Mouse (Mus musculus) liver, postnatal 0 days (tissue): ENCODE measurements around the gene Gstcd. TPM values are rescaled to one million over a fixed set of nuclear protein-coding genes. Genes with fewer than 3 reads are reported as not detected.

Experiments
- ATAC-seq: fragments of 200-750 bp; cut with Nextera tagmentation; 2 replicates; pipeline ENCODE4 v1.8.0; 2017; ENCODE audit warnings: mild to moderate bottlenecking, moderate library complexity
- DNase-seq: peaks from one replicate; pipeline ENCODE4 v3.0.0-alpha.2; 2016
- H3K27ac ChIP-seq: fragments of 300-500 bp; sonication (generic); 2 replicates; pipeline ENCODE4 v1.5.1; 2014; ENCODE audit warnings: antibody characterized with exemption, moderate library complexity, mild to moderate bottlenecking, low read depth
- H3K27me3 ChIP-seq: fragments of 300-500 bp; sonication (generic); 2 replicates; pipeline ENCODE4 v1.6.1; 2014; ENCODE audit warnings: low read length, control low read depth, mixed read lengths; ENCODE audit not compliant: insufficient read depth
- H3K36me3 ChIP-seq: fragments of 300-500 bp; sonication (generic); replicated peaks from 2 replicates; pipeline ENCODE4 v1.6.1; 2014; ENCODE audit warnings: mild to moderate bottlenecking, control low read depth, low read length, moderate library complexity, mixed read lengths; ENCODE audit not compliant: insufficient read depth
- H3K4me1 ChIP-seq: fragments of 300-500 bp; sonication (generic); 2 replicates; pipeline ENCODE4 v1.6.1; 2014; ENCODE audit warnings: antibody characterized with exemption, mild to moderate bottlenecking, control low read depth; ENCODE audit not compliant: insufficient read depth
- H3K4me2 ChIP-seq: fragments of 300-500 bp; sonication (generic); 2 replicates; pipeline ENCODE4 v1.6.1; 2014; ENCODE audit warnings: low read depth, mild to moderate bottlenecking, low read length, moderate library complexity, mixed read lengths
- H3K4me3 ChIP-seq: fragments of 300-500 bp; sonication (generic); 2 replicates; pipeline ENCODE4 v1.5.1; 2014; ENCODE audit warnings: low read depth, low read length
- H3K9ac ChIP-seq: fragments of 300-500 bp; sonication (generic); replicated peaks from 2 replicates; pipeline ENCODE4 v1.6.1; 2014; ENCODE audit warnings: mild to moderate bottlenecking, moderate library complexity
- H3K9me3 ChIP-seq: fragments of 300-500 bp; sonication (generic); 2 replicates; pipeline ENCODE4 v1.6.1; 2016; ENCODE audit warnings: mild to moderate bottlenecking, control low read depth, low read length, mixed read lengths
- CTCF ChIP-seq: sonication (generic); IDR thresholded peaks from 2 replicates; pipeline ENCODE4 v1.5.1; 2016; ENCODE audit warnings: antibody characterized with exemption, low read depth
- EP300 ChIP-seq: IDR thresholded peaks from 2 replicates; pipeline ENCODE4 v1.6.1; 2016; ENCODE audit warnings: antibody characterized with exemption, low read depth, mild to moderate bottlenecking
- WGBS: fragments of 180-500 bp; shearing (Covaris S2); extraction: QIAGEN DNeasy Blood & Tissue Kit; methylation state at CpG from one replicate; pipeline ENCODE4 v1.1.7; 2014; ENCODE audit not compliant: insufficient replicate concordance; 5-methylcytosine and 5-hydroxymethylcytosine counted together
- polyA plus RNA-seq: library from polyadenylated mRNA; unstranded; fragments of >200 nt; fragmentation: Nextera tagmentation; extraction: Ambion mirVana; gene quantifications from 2 replicates; pipeline ENCODE4 v1.2.1, GENCODE M21; 2015

Gstcd gene
- polyA plus RNA-seq, 1 experiment from 2014 or later = 1.6 TPM

DNA sequence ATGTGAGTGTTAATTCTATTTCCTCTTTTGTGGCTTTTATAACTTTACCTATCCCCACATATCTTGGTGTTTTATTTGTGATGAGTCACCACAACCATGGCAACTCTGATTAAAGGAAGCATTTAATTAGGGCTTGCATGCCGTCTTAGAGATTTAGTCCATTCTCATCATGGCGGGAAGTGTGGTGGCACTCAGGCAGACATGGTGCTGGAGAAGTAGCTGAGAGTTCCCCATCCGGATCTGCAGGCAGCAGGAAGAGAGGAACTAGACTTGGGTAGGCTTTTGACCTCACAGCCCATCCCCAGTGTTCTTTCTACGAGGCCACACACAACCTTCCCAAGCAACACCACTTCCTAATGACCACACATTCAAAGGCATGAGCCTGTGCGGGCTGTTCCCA lies 125.6 kb downstream of the Gstcd start:
- TF ChIP-seq CTCF (no peak), EP300 (no peak)
- no peak overlapping the region for H3K4me2 ChIP-seq
- H3K27me3 ChIP-seq = no peaks in the 10 kb centered on the region
- 51% methylated on average over 5 of the region's 5 CpGs for WGBS
- no peaks in the 10 kb centered on the region for H3K4me1 ChIP-seq
- no peak overlapping the region for H3K27ac ChIP-seq
- no peaks in the 10 kb centered on the region for H3K36me3 ChIP-seq
- DNase-seq (no peak), ATAC-seq (no peak)
- no peak overlapping the region for H3K4me3 ChIP-seq
- H3K9me3 ChIP-seq = no peaks in the 10 kb centered on the region
- H3K9ac ChIP-seq = no peak overlapping the region

DNA sequence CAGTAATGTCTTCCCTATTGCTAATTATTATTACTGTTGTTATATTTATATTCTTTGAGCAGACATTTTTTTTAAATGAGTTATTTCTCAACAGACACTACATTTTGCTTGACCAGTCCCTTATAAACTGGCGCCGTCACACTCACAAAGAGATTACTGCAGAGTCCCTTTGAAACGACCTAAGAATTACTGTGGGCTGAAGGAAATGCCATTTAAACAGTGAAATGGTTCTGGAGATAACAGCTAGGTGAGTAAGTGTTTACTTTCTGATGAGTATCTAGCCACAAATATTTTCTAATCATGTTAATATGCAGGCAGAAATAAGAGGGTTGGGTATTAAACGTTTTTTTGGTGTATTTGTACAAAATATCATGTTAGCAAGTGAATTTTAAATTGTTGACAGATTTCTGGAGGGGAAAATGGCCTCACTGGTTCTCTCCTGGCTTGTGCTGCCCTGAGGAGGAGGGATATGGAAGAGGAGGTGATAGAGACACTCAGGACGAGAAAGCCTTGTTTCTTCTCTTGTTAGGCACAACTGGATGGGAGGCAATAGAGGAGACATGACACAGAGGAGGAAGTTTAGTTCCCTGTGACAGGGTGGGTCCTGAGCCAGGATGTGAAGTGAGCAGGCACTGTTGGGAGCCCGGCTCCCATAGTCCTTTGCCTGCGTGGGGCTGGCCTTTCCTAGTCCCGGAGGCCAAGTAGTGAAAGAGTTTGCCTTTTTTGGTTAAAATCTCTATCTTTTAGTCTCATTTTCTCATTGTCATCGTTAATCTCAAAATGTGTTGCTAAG lies 126.9 kb downstream of the Gstcd start:
- Histone ChIP-seq H3K27me3 (no peaks in the 10 kb centered on the region), H3K9ac (no peak overlapping the region), H3K4me3 (no peak overlapping the region), H3K4me2 (no peak overlapping the region), H3K4me1 (no peaks in the 10 kb centered on the region), H3K36me3 (no peaks in the 10 kb centered on the region), H3K9me3 (no peaks in the 10 kb centered on the region), H3K27ac (no peak overlapping the region)
- DNase-seq (no peak), ATAC-seq (no peak)
- TF ChIP-seq EP300 = no peak
- TF ChIP-seq CTCF = no peak
- WGBS = 62% methylated on average over 9 of the region's 9 CpGs

DNA sequence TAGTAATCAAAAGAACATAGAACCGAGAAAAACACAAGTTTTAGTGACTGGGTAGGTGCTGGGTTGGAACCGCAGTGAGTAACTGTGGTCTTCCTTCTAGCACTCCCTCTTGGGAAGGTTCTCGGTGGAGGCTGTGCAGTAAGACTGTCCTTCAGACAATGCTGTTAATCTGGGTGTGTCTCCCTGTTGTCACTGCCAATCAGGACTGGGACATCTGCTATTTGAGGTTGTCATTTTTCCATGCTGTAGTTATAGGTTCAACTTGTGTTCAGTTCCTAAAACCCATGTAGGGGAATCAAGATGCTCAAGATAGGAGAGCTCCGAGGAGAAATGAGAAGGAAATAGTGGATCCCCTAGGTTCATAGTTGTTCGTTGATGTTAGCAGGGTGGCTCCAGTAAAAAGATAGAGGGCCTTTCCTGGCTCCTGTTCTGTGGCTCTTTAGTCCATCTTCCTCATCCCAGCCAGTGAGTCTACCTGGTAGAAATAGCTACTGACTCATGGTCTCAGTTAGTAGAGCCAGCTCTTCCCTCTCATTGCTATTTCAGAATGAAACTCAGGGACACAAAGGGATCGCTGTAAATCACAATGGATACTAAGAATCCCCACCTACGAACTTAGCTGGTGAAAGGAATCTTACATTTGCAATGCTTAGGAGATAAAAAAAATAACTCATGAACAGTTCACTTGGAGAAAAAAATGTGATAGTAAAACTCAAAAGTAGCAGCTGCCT lies 129.0 kb downstream of the Gstcd start:
- no peak for DNase-seq
- 80% methylated on average over 7 of the region's 7 CpGs for WGBS
- H3K4me1 ChIP-seq = no peaks in the 10 kb centered on the region
- H3K9ac ChIP-seq = no peak overlapping the region
- H3K27ac ChIP-seq = no peak overlapping the region
- H3K4me3 ChIP-seq = no peak overlapping the region
- no peak overlapping the region for H3K4me2 ChIP-seq
- no peaks in the 10 kb centered on the region for H3K9me3 ChIP-seq
- no peak for ATAC-seq
- no peaks in the 10 kb centered on the region for H3K36me3 ChIP-seq
- TF ChIP-seq EP300 (no peak), CTCF (no peak)
- H3K27me3 ChIP-seq = no peaks in the 10 kb centered on the region

DNA sequence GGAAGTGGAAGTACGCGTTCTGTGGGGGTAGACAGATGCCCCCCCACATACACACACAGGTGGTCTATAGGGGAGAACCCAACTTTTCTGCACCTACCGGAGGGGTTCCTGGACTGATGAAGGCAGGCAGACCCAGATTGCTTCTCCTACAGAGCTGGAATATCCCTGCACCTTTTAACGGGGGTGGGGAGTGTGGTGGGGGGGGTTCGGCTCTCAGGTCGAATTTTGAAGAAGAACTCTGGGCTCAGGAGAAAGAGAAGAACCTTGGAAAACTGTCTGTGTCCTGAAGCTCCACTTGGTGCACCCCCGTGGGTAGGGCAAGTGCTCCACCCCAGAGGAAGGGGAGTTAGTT lies 141.3 kb downstream of the Gstcd start:
- peak overlapping the region; percentile 62 for H3K4me3 ChIP-seq
- H3K4me1 ChIP-seq = no peaks in the 10 kb centered on the region
- H3K36me3 ChIP-seq = no peaks in the 10 kb centered on the region; the same call in 1 of the 2 replicates
- H3K9me3 ChIP-seq = no peaks in the 10 kb centered on the region
- H3K27me3 ChIP-seq = peaks cover 15% of the 10 kb centered on the region
- WGBS = 10% methylated on average over 7 of the region's 7 CpGs
- H3K9ac ChIP-seq = no peak overlapping the region
- peak overlapping the region; percentile 85 for H3K4me2 ChIP-seq
- ATAC-seq = no peak; the same call in 1 of the 2 replicates
- TF ChIP-seq CTCF (no peak), EP300 (no peak)
- no peak overlapping the region for H3K27ac ChIP-seq
- no peak for DNase-seq

DNA sequence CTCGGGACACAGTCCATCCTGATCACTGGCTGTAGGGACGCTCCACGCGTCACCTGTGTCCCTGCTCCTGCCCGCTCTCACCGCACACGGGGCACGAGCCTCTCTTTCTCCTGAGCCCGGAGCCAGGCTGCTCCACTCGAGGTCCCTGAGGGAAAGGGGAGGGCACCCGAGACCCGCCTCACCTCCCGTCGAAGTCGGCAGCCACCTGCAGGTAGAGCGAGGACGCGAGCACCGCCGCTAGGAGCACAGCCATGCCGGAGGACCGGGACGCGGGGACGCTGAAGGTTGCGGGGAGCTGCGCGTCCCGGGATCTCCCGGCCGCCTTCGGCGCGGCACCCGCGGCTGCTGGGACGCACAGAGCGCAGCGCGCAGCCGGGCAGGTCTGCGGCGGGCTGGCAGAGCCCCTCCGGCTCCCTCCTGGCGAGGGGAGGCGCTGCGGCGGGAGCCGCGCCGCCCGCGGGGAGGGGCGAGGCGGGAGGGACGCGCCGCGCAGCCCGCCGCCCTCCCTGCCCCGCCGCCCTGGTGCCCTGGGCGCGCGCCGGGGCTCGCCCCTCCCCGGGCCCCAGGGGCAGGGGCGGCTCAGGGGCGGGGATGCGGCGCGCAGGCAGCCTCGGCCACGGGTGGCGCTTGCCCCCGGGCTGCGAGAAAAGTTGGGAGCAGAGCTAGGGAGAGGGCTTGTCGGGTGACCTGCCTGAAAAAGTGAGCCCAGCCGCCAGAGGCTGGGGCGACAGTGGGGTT lies 141.9 kb downstream of the Gstcd start, which contains the start of gene Npnt:
Npnt (minus strand) TSS at position 501 of the 738 bp plus-strand sequence.
- peak within 1 kb of the TSS; percentile 61 for H3K9ac ChIP-seq
- peaks cover 15% of the 10 kb centered on the region for H3K27me3 ChIP-seq
- H3K27ac ChIP-seq = peak within 1 kb of the TSS; percentile 16; the same call in 1 of the 2 replicates
- no peaks in the 10 kb centered on the region for H3K9me3 ChIP-seq
- no peaks in the 10 kb centered on the region for H3K4me1 ChIP-seq
- H3K36me3 ChIP-seq = no peaks in the 10 kb centered on the region; the same call in 1 of the 2 replicates
- WGBS = 2% methylated on average over 59 of the region's 82 CpGs
- DNase-seq = peak; percentile 47
- H3K4me2 ChIP-seq = peak within 1 kb of the TSS; percentile 85
- H3K4me3 ChIP-seq = peak within 1 kb of the TSS; percentile 62
- TF ChIP-seq EP300 (no peak), CTCF (peak; percentile 18; the same call in 1 of the 2 replicates)
- ATAC-seq = peak; percentile 81
